Mouse (Mus musculus) midbrain, postnatal 0 days (tissue): Measurements from ENCODE around the gene Herc3. TPM values are rescaled to one million over a fixed set of nuclear protein-coding genes. Genes with fewer than 3 reads are reported as not detected.

Source experiments
- ATAC-seq: fragments of 200-750 bp; cut with Nextera tagmentation; 2 replicates; pipeline ENCODE4 v1.8.0; 2017; ENCODE audit warnings: moderate number of reproducible peaks, mild to moderate bottlenecking, moderate TSS enrichment, moderate library complexity; ENCODE audit not compliant: low FRiP score
- DNase-seq: peaks from one replicate; pipeline ENCODE4 v3.0.0-alpha.2; 2015; ENCODE audit warnings: low spot score
- H3K27ac ChIP-seq: fragments of 300-500 bp; sonication (generic); 2 replicates; pipeline ENCODE4 v1.5.1; 2014; ENCODE audit warnings: low read depth, mild to moderate bottlenecking, low read length, mixed read lengths
- H3K27me3 ChIP-seq: fragments of 300-500 bp; sonication (generic); 2 replicates; pipeline ENCODE4 v1.6.1; 2014; ENCODE audit warnings: low read length, control low read depth, mixed read lengths; ENCODE audit not compliant: insufficient read depth
- H3K36me3 ChIP-seq: fragments of 300-500 bp; sonication (generic); 2 replicates; pipeline ENCODE4 v1.6.1; 2014; ENCODE audit warnings: low read length, control low read depth, mixed read lengths; ENCODE audit not compliant: insufficient read depth
- H3K4me1 ChIP-seq: fragments of 300-500 bp; sonication (generic); 2 replicates; pipeline ENCODE4 v1.6.1; 2014; ENCODE audit warnings: mild to moderate bottlenecking, control low read depth, antibody characterized with exemption, low read length, mixed read lengths; ENCODE audit not compliant: insufficient read depth
- H3K4me2 ChIP-seq: fragments of 300-500 bp; sonication (generic); 2 replicates; pipeline ENCODE4 v1.6.1; 2014; ENCODE audit warnings: low read depth, mild to moderate bottlenecking, low read length, mixed read lengths; ENCODE audit not compliant: poor library complexity, severe bottlenecking
- H3K4me3 ChIP-seq: fragments of 300-500 bp; sonication (generic); 2 replicates; pipeline ENCODE4 v1.5.1; 2014; ENCODE audit warnings: low read depth, mild to moderate bottlenecking, low read length, moderate library complexity
- H3K9ac ChIP-seq: fragments of 300-500 bp; sonication (generic); replicated peaks from 2 replicates; pipeline ENCODE4 v1.6.1; 2014; ENCODE audit warnings: mild to moderate bottlenecking, low read length, moderate library complexity, mixed read lengths; ENCODE audit not compliant: poor library complexity, severe bottlenecking
- H3K9me3 ChIP-seq: fragments of 300-500 bp; sonication (generic); 2 replicates; pipeline ENCODE4 v1.6.1; 2016; ENCODE audit warnings: low read length, control low read depth
- CTCF ChIP-seq: IDR thresholded peaks from 2 replicates; pipeline ENCODE4 v1.5.1; 2016; ENCODE audit warnings: antibody characterized with exemption, mild to moderate bottlenecking
- WGBS: fragments of 180-500 bp; shearing (Covaris S2); extraction: QIAGEN DNeasy Blood & Tissue Kit; methylation state at CpG from one replicate; pipeline ENCODE4 v1.1.7; 2014; 5-methylcytosine and 5-hydroxymethylcytosine counted together
- polyA plus RNA-seq: library from polyadenylated mRNA; unstranded; fragments of >200 nt; fragmentation: Nextera tagmentation; extraction: Ambion mirVana; gene quantifications from 2 replicates; pipeline ENCODE4 v1.2.1, GENCODE M21; 2015
- total RNA-seq: library from RNA; depleted of rRNA; stranded (reverse); fragments of >200 nt; gene quantifications from 2 replicates; pipeline ENCODE4 v1.2.3, GENCODE M21; 2014

Gene Herc3
- total and polyA plus RNA-seq, 2 experiments from 2014 or later: 34.2 to 153 TPM

DNA sequence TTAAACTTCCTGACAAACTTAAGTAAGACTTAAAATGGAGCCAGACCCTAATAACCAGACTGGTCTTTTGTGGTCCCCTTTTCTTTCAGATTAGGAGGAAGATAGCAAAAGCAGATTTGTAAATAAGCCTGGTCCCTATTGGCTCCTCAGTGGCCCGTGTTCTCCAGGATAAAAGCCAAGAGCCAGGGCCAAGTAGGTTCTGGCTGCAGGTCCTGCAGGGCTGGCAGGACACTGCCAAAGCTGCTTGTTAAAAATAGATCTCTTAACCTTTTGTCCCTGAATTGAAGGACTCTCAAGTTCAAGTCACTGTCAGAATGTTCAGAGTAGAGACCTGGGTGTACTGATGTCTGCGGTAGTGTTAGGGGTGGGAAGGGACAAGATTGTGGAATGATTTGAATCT lies 96.6 kb downstream of the Herc3 start:
- peaks cover 7% of the 10 kb centered on the region; the same call in 1 of the 2 replicates for H3K4me1 ChIP-seq
- 45% methylated on average over 2 of the region's 2 CpGs for WGBS
- no peaks in the 10 kb centered on the region for H3K36me3 ChIP-seq
- TF ChIP-seq CTCF: no peak
- H3K27ac ChIP-seq: no peak overlapping the region
- no peak overlapping the region for H3K9ac ChIP-seq
- no peak overlapping the region for H3K4me2 ChIP-seq
- no peaks in the 10 kb centered on the region for H3K27me3 ChIP-seq
- no peak for ATAC-seq
- H3K4me3 ChIP-seq: no peak overlapping the region
- no peaks in the 10 kb centered on the region for H3K9me3 ChIP-seq
- DNase-seq: no peak

DNA sequence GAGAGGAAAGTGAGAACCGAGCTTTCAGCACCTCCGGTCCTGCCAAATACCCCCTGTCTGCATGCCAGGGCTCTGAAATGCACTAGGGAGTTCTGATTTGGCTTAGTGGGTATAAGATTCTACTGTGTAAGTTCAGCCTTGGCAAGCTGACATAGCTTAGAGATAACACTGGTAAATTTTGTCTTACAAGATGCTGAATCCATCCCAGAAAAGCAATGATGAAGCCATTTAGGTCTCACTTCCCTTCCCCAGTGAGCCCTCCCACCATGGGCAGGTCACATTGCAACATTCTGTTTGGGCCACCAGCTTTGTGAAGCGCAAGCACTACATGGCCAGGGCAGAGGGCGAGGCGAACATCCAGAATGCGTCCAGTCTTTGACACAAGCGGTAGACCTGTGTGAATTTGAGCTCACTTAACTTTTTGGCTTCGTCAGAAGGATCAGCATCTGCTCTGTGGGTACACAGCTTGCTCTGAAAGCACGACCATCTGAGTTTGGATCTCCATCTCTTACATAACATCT lies 98.7 kb downstream of the Herc3 start:
- H3K4me3 ChIP-seq: no peak overlapping the region
- no peaks in the 10 kb centered on the region for H3K36me3 ChIP-seq
- H3K4me1 ChIP-seq: peaks cover 7% of the 10 kb centered on the region; the same call in 1 of the 2 replicates
- DNase-seq (no peak), ATAC-seq (no peak)
- WGBS: 93% methylated on average over 9 of the region's 9 CpGs
- no peak overlapping the region for H3K9ac ChIP-seq
- no peak for TF ChIP-seq CTCF
- no peak overlapping the region for H3K27ac ChIP-seq
- H3K4me2 ChIP-seq: no peak overlapping the region
- no peaks in the 10 kb centered on the region for H3K9me3 ChIP-seq
- no peaks in the 10 kb centered on the region for H3K27me3 ChIP-seq

DNA sequence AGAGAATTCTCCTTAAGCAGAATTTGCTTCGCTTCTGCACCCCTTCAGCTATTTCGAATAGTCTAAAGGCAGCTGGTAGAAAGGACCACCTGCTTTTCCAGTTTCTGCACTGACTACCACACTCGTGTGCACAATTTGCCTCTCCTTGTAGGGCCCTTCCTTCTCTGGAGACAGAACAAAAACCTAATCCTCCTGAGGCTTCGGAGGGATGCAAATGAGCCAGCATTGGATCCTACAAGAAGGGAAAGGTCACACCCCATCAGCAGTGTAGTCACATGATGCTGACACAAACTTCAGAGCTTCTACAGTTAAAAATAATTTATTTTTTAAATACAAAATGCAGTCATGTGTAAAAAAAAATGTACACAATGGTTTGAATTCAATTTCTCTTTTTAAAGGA lies 99.9 kb downstream of the Herc3 start:
- no peak overlapping the region for H3K4me2 ChIP-seq
- H3K27me3 ChIP-seq: no peaks in the 10 kb centered on the region
- WGBS: 37% methylated on average over 4 of the region's 4 CpGs
- H3K9me3 ChIP-seq: no peaks in the 10 kb centered on the region
- ATAC-seq: no peak
- no peak for DNase-seq
- H3K27ac ChIP-seq: no peak overlapping the region
- H3K9ac ChIP-seq: no peak overlapping the region
- H3K4me1 ChIP-seq: peaks cover 7% of the 10 kb centered on the region; the same call in 1 of the 2 replicates
- TF ChIP-seq CTCF: no peak
- H3K4me3 ChIP-seq: no peak overlapping the region
- H3K36me3 ChIP-seq: 0 out of 2 replicates have a peak, but pooled peaks cover 3% of the 10 kb centered on the region

DNA sequence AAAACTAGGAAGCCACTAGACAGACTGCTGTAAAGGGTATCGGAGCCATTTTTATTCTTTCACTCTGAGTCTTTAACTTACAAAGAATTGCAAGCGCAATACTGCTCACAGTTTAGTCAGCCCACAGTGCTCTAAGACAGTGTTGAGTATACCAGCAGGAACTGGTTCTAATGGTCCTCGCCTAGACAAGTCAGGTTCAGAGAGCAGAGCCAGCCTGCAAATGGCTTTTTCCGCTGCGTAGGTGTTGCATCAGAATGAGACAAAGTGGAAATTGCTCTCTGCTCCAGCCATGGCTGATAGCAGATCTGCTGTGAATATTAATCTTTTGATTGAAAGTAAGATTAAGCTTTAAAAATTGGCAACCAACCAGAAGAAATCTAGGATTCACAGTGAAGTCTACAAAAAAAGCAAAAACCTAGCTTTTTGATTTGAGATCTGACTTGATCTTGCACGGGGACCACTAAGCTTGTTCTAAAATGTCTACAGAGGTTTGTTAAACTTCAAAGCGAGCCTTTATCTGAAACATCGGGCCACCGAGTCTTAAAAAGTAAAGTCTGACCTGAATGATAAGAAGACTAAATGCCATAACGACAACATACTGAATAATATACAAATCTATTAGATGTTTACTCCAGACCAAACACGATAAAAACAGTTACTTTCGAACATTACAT lies 101.4 kb downstream of the Herc3 start:
- DNase-seq: no peak
- no peaks in the 10 kb centered on the region for H3K27me3 ChIP-seq
- no peaks in the 10 kb centered on the region for H3K9me3 ChIP-seq
- peak; percentile 64 for ATAC-seq
- peaks cover 7% of the 10 kb centered on the region; the same call in 1 of the 2 replicates for H3K4me1 ChIP-seq
- H3K4me3 ChIP-seq: no peak overlapping the region
- H3K4me2 ChIP-seq: peak overlapping the region; percentile 32; the same call in 1 of the 2 replicates
- 0 out of 2 replicates have a peak, but pooled peaks cover 3% of the 10 kb centered on the region for H3K36me3 ChIP-seq
- H3K27ac ChIP-seq: peak overlapping the region; percentile 65
- TF ChIP-seq CTCF: no peak
- H3K9ac ChIP-seq: no peak overlapping the region
- WGBS: 33% methylated on average over 12 of the region's 12 CpGs

DNA sequence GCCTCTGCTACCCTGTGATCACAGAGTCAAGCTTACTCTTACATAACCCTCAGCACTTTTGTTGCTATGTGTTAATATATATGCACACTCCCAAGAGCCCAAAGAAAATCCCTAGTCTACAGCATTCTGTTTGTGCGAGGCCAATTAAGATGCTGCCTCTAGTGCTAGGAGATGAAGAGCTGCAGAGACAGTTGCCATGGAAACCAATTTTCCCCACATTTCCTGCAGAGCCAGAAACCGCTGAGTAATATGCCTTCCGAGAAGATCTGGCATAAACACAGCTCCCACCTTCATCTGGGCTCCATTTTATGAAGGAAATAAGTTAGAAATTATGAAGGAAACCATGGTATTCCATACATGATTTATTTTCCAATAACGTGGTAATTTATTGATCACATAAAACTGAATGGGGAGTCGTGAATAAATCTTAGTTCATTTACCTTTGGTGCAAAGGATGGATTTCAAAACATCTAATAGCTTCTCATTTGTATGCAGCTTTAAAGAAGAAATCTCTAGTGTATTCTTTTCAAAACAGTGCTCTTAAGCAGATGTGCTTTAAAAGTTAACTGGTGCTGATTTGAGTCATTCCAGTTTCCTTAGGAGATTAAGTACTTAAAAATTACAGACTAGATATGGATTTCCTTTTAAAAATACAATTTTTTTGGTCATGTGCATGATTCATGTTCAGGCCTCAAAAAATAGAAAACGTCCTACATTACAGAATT lies 102.1 kb downstream of the Herc3 start:
- DNase-seq (peak; percentile 97), ATAC-seq (peak; percentile 93)
- Histone ChIP-seq H3K9ac (no peak overlapping the region), H3K27ac (peak overlapping the region; percentile 65), H3K9me3 (no peaks in the 10 kb centered on the region), H3K4me2 (peak overlapping the region; percentile 32; the same call in 1 of the 2 replicates), H3K4me1 (peaks cover 7% of the 10 kb centered on the region; the same call in 1 of the 2 replicates), H3K27me3 (no peaks in the 10 kb centered on the region), H3K36me3 (0 out of 2 replicates have a peak, but pooled peaks cover 3% of the 10 kb centered on the region), H3K4me3 (no peak overlapping the region)
- peak; percentile 53 for TF ChIP-seq CTCF
- 17% methylated on average over 6 of the region's 6 CpGs for WGBS

DNA sequence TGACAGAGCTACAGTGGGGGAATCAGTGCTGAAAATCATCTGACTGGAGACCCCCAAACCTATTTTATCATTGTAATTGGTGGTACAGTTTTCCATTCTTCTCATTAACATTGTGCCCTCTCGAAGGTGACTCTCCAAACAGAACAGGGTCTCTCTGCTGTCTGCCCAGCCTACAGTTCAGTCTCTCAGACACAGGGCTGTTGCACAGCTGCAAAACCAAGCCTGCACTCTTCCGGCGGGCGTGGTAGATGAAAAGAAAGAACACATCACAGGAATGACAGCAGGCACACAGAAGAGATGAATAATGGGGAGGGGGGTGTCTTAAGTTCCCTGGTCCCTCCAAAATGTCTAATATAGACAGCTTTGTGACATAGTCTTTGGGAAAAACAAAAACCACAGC lies 102.9 kb downstream of the Herc3 start:
- Histone ChIP-seq H3K27me3 (no peaks in the 10 kb centered on the region), H3K9ac (no peak overlapping the region), H3K4me3 (no peak overlapping the region), H3K4me2 (no peak overlapping the region), H3K4me1 (peaks cover 7% of the 10 kb centered on the region; the same call in 1 of the 2 replicates), H3K27ac (peak overlapping the region; percentile 76), H3K9me3 (no peaks in the 10 kb centered on the region), H3K36me3 (0 out of 2 replicates have a peak, but pooled peaks cover 3% of the 10 kb centered on the region)
- DNase-seq: no peak
- no peak for ATAC-seq
- no peak for TF ChIP-seq CTCF
- 20% methylated on average over 4 of the region's 4 CpGs for WGBS
